Mouse (Mus musculus): ENCODE measurements around the gene Ephx1. TPM values are rescaled to one million over a fixed set of nuclear protein-coding genes. Genes with fewer than 3 reads are reported as not detected.

Ephx1 gene
- polyA plus RNA-seq, 1 experiment, result not detected

DNA sequence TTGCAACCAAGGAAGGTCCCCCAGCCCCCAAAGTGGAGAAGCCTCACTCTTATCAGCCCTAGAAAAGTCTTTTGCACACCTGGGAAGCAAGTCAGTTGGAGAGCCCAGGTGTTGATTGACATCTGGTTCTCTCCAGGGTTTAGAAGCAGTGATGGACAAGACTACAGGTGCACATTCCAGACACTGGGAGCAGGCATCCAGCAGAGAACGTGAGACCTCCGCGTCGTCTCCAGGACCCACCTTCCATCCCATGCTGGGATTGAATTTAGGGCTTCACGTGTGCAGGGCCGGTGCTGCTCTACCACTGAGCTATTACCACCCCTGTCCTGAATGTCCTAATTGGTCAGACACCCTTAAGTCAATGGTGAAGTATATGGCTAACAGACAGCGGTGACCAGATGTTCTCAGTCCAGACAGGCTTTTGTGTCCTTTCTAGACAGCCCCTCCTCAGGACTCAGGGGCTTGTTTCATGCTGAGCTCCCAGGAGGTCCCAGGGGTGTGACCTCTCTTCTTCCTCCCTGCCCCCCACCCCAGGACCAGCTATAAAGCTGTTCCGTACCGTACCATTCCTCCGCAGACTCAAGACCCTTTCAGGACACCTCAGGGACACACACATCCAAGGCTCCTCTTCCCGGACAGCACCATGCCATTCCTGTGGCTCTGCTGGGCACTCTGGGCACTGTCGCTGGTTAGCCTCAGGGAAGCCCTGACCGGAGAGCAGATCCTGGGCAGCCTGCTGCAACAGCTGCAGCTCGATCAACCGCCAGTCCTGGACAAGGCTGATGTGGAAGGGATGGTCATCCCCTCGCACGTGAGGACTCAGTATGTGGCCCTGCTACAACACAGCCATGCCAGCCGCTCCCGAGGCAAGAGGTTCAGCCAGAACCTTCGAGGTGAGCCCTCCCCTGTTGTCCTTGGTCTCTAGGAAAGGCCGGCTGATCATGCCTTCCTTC lies 86.0 kb downstream of the Ephx1 start, which contains the start of gene Lefty1:
Gene Lefty1 (plus strand): TSS at position 556 of the 953 bp plus-strand sequence.
- TF ChIP-seq CTCF (IDR thresholded peaks at IDR 0.05; ENCODE audit: insufficient read depth, low read depth, low read length) (no peak), POLR2A (IDR thresholded peaks at IDR 0.05; ENCODE audit: insufficient read depth, low read depth, low read length) (no peak)
- Histone ChIP-seq H3K4me3 (ENCODE audit: insufficient read depth, low read depth, low read length) (no peak within 1 kb of the TSS), H3K4me1 (ENCODE audit: control insufficient read depth, insufficient read depth, low read length) (peaks cover 8% of the 10 kb centered on the region; the same call in 1 of the 2 replicates), H3K27ac (ENCODE audit: insufficient read depth, low read depth, low read length) (no peak within 1 kb of the TSS)
- WGBS, result 48% methylated on average over 21 of the region's 21 CpGs

GRCm38 (mm10) chr1:180933659-180934058 lies 87.0 kb downstream of the Ephx1 start:
- Histone ChIP-seq H3K27ac (ENCODE audit: insufficient read depth, low read depth, low read length) (no peak overlapping the region), H3K4me3 (ENCODE audit: insufficient read depth, low read depth, low read length) (no peak overlapping the region), H3K4me1 (ENCODE audit: control insufficient read depth, insufficient read depth, low read length) (peaks cover 8% of the 10 kb centered on the region; the same call in 1 of the 2 replicates)
- 56% methylated on average over 6 of the region's 6 CpGs for WGBS
- TF ChIP-seq CTCF (IDR thresholded peaks at IDR 0.05; ENCODE audit: insufficient read depth, low read depth, low read length) (no peak), POLR2A (IDR thresholded peaks at IDR 0.05; ENCODE audit: insufficient read depth, low read depth, low read length) (no peak)

DNA sequence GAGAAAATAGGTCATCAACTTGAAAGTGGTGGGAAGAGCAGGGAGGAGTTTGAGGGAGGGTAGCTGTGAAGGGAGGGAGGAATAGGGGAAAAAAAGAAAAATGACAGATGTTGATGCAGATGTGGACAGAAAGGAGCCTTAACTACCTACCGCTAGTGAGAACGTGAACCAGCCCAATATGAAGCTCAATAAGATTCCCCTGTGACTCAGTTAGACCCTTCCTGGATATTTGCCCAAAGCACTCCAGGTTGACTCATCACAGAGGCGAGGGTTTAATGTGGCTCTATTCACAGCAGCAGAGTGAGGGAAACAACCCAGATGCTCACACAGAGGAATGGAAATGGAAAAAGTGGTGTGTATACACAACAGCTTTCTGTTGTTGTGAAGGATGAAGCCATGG lies 89.6 kb downstream of the Ephx1 start:
- WGBS, result 22% methylated on average over 3 of the region's 3 CpGs
- TF ChIP-seq POLR2A (IDR thresholded peaks at IDR 0.05; ENCODE audit: insufficient read depth, low read depth, low read length) (no peak), CTCF (IDR thresholded peaks at IDR 0.05; ENCODE audit: insufficient read depth, low read depth, low read length) (no peak)
- H3K4me3 ChIP-seq (ENCODE audit: insufficient read depth, low read depth, low read length), result no peak overlapping the region
- no peaks in the 10 kb centered on the region for H3K4me1 ChIP-seq (ENCODE audit: control insufficient read depth, insufficient read depth, low read length)
- no peak overlapping the region for H3K27ac ChIP-seq (ENCODE audit: insufficient read depth, low read depth, low read length)

DNA sequence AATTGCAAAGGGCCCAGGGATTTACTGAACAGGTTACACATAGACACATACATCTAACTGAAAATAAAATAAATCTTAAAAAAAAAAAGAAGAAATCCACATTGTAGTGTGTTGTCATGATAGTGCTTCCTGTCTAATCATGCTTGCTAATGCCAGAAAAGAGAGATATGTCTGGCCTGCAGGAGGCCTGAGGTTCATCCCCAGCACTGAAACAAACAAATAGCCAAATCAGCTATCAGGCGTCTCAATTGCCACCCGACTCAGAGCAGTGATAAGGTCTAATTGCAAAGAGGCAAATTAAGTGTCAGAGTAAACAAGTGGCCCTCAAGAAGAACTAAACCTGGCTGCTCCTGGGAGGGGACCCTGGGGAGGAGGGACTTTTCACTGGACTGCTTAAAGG lies 91.1 kb downstream of the Ephx1 start:
- no peaks in the 10 kb centered on the region for H3K4me1 ChIP-seq (ENCODE audit: control insufficient read depth, insufficient read depth, low read length)
- WGBS, result 76% methylated on average over 2 of the region's 2 CpGs
- no peak overlapping the region for H3K4me3 ChIP-seq (ENCODE audit: insufficient read depth, low read depth, low read length)
- no peak overlapping the region for H3K27ac ChIP-seq (ENCODE audit: insufficient read depth, low read depth, low read length)
- TF ChIP-seq CTCF (IDR thresholded peaks at IDR 0.05; ENCODE audit: insufficient read depth, low read depth, low read length) (no peak), POLR2A (IDR thresholded peaks at IDR 0.05; ENCODE audit: insufficient read depth, low read depth, low read length) (no peak)

GRCm38 (mm10) chr1:180926286-180926685 lies 94.4 kb downstream of the Ephx1 start:
- TF ChIP-seq CTCF (IDR thresholded peaks at IDR 0.05; ENCODE audit: insufficient read depth, low read depth, low read length) (no peak), POLR2A (IDR thresholded peaks at IDR 0.05; ENCODE audit: insufficient read depth, low read depth, low read length) (no peak)
- no peak overlapping the region for H3K27ac ChIP-seq (ENCODE audit: insufficient read depth, low read depth, low read length)
- WGBS, result 78% methylated on average over 4 of the region's 4 CpGs
- no peak overlapping the region for H3K4me3 ChIP-seq (ENCODE audit: insufficient read depth, low read depth, low read length)
- H3K4me1 ChIP-seq (ENCODE audit: control insufficient read depth, insufficient read depth, low read length), result peaks cover 8% of the 10 kb centered on the region

Other genes starting within 250 kb of the Ephx1 start
- gene H3f3a, start 207.0 kb downstream of the Ephx1 start, polyA plus RNA-seq (2012; ENCODE audit: insufficient read depth, insufficient read length, low replicate concordance, missing spikeins), result 812 TPM in 1 of 2 replicates, not detected in the other
- gene Sde2, start 169.8 kb downstream of the Ephx1 start, polyA plus RNA-seq (2012; ENCODE audit: insufficient read depth, insufficient read length, low replicate concordance, missing spikeins), result not detected in 2 replicates
- not detected in 2 replicates for gene Lefty2, start 127.8 kb downstream of the Ephx1 start, polyA plus RNA-seq (2012; ENCODE audit: insufficient read depth, insufficient read length, low replicate concordance, missing spikeins)
- gene Pycr2, start 116.6 kb downstream of the Ephx1 start, polyA plus RNA-seq (2012; ENCODE audit: insufficient read depth, insufficient read length, low replicate concordance, missing spikeins), result not detected in 2 replicates
- not detected in 2 replicates for gene Lefty1, start 85.9 kb downstream of the Ephx1 start, polyA plus RNA-seq (2012; ENCODE audit: insufficient read depth, insufficient read length, low replicate concordance, missing spikeins)
- gene Tmem63a, start 78.6 kb downstream of the Ephx1 start, polyA plus RNA-seq (2012; ENCODE audit: insufficient read depth, insufficient read length, low replicate concordance, missing spikeins), result not detected in 2 replicates
- not detected in 2 replicates for gene 9130409I23Rik, start 30.3 kb upstream of the Ephx1 start, polyA plus RNA-seq (2012; ENCODE audit: insufficient read depth, insufficient read length, low replicate concordance, missing spikeins)
- gene Nvl, start 123.3 kb upstream of the Ephx1 start, polyA plus RNA-seq (2012; ENCODE audit: insufficient read depth, insufficient read length, low replicate concordance, missing spikeins), result 167 TPM in 1 of 2 replicates, not detected in the other
- gene Cnih4, start 123.8 kb upstream of the Ephx1 start, polyA plus RNA-seq (2012; ENCODE audit: insufficient read depth, insufficient read length, low replicate concordance, missing spikeins), result not detected in 2 replicates
- 199 and 281 TPM in 2 replicates for gene Wdr26, start 191.1 kb upstream of the Ephx1 start, polyA plus RNA-seq (2012; ENCODE audit: insufficient read depth, insufficient read length, low replicate concordance, missing spikeins)